Mouse (Mus musculus): Measurements from ENCODE around the gene Elac2. TPM values are rescaled to one million over a fixed set of nuclear protein-coding genes. Genes with fewer than 3 reads are reported as not detected.

The Elac2 gene
- total RNA-seq, 2 experiments from 2014 or later: 28.3 to 28.6 TPM

DNA sequence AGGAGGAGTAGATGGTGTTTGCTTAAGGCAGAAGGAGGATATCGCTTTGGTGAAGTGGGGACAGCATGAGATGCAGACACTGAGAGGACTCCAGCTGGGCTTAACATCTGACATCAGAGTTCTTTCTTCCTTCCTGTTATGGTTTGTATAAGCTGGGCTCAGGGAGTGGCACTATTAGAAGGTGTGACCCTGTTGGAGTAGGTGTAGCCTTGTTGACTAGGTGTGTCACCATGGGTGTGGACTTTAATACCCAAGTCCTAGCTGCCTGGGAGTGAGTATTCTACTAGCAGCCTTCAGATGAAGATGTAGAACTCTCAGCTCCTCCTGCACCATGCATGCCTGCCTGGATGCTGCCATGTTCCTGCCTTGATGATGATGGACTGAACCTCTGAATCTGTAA lies 37.9 kb downstream of the Elac2 start:
- no peak for DNase-seq (ENCODE audit: low spot score in 2 of 2)

DNA sequence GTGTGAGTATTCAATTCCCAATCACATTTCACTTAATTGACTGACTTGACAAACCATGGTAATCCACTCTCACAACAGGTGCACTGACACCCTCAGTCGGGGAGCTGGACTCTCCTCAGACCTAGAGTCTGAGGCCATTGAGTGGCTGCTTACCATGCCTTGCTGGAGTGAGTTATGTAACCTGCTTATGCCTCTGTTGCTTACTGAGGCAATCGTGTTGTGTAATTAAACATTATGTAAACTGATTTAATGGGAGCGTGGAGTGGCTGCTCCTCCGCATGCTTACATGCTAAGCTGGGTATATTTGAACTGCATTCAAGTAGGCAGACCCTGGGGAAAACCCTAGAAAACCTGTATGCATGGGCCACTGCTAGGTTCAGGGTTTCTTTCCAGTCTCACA lies 41.9 kb downstream of the Elac2 start:
- no peak for DNase-seq (ENCODE audit: low spot score in 2 of 2)

DNA sequence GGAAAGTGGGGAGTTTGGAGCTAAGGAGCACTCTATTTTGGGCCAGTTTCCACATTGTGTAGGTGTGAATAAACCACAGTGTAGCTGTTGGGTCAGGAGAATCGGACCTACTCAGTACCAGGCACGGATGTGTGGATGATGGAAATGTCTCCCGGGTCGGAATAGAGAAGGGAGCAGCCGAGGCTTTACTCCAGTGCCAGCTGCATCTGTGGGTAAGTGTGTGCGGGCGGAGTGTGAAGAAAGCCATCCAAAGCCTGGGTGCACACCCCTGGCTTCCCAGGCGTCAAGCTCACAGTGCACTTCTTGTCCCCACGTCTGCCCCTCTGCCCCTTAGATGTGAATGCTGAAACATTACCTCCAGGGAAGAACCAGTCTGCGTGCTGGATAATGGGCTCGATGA lies 43.9 kb downstream of the Elac2 start:
- DNase-seq (ENCODE audit: low spot score in 2 of 2): no peak

DNA sequence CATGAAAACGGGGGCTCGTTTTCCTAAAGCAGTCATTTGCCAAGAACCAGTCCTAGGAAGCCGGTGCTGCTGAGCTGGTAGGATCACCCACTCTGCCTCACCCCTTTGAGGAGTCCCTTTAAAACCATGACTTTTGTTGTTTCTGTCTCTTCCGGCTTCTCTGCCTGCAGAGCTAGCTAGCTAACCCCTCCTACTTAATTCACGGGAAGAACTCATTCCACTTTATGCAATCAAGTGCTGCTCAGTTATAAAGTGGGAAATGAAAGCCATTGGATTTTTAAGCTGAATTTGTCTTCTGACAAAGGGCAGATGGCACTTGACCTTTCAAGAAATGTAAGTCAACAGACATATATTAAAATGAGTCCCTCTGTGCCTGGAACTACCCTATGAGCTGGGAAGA lies 49.2 kb downstream of the Elac2 start:
- DNase-seq (ENCODE audit: low spot score in 2 of 2): no peak

DNA sequence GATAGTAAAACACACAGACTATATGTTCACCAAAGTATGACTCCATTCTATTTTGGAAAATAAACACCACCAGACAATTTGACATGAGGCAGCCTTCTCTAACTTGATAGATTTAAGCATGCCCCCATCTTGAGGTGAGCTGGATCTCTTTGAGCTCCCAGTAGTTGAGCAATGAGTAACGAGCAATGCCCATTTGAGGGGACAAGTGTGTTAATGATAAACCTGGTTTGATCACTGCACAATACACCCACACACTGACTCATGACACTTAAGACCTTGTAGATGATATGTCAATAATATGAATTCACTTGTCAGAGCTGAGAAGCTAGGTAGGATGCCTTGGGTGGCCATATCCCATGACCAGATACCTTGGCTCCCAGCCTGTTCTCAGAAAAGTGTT lies 51.4 kb downstream of the Elac2 start:
- DNase-seq (ENCODE audit: low spot score in 2 of 2): no peak

DNA sequence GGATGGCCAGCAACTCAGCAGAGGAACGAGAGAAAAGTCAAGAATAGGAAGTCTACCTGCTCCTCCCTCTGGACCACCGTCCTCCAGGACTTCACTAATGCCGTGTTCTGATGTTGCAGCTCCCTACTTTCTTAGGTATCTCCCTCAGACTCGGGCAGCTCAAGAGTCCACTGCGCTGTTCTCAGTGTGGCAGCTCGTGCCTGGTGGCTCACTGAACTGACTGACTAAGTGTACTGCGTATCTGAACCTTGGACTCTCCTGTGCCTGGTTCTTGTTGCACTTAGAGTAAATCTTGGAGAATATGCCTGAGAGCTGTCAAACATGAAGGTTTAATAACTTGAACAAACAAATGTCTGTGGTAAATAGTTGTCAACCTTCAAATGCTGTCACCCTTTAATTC lies 53.4 kb downstream of the Elac2 start:
- no peak for DNase-seq (ENCODE audit: low spot score in 2 of 2)

DNA sequence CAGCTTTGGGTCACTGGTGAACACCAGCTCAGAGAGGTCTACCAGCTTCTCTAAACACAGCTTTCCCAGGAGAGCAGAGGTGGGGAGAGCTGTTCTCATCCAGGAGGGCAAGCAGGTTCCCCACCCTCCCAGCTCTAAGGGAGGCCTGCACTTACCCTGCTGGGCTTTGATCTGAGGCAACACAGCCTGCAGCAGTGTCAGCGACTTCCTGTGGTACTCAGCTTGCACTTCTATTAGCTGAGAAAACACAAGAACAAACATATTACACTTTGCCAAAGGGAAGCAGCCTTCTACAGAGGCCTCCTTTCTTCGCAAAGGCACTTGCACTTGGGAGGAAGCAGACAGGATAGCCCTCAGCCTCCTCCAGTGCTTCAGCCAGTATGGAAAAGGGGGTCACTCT lies 60.2 kb downstream of the Elac2 start:
- DNase-seq (ENCODE audit: low spot score in 2 of 2): no peak

DNA sequence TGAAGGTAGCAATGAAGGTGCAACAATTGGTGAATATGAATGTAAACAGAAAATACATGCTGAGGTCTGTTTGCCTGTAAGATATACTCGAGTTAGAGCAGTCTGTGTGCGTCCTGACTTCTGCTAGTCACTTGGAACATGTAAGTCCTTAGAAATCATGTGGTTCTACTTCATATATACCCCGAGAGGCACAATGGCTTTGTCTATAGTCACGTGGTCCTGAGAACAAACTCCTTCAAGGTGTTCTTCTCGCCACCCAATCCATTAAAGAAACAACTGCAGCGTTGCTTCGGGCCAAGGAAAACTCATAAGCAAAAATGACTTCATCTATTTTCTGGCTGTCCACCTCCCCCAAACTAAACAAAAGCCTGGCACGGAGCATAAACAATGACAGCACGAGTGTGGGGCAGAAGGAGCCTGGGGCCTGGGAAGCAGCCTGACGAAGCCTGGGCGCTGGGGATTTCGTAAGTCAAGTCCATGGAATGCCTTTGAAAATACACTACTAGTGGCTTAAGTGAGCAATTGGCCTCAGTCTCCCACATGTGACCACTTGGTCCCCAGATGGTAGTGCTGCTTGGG lies 60.8 kb downstream of the Elac2 start:
- DNase-seq (ENCODE audit: low spot score in 2 of 2): no peak

DNA sequence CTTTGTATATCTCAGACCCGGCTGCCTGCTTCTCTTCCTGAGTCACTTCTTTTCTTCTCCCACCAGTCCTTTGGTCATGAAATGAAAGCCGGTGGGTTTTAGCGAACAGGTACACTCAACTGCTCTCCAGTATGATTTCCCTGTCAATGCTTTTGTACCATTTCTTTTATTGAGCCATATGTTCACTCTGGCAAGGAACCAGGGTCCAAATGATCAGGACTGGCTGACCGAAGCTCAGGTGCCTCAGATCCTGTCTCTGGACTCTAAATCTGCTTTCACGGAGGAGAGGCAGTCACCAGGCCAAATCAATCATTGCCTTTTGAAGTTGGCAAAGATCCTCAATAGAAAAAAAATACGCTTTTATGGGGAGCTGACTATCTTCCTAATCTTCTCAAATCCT lies 61.7 kb downstream of the Elac2 start:
- DNase-seq (ENCODE audit: low spot score in 2 of 2): no peak

DNA sequence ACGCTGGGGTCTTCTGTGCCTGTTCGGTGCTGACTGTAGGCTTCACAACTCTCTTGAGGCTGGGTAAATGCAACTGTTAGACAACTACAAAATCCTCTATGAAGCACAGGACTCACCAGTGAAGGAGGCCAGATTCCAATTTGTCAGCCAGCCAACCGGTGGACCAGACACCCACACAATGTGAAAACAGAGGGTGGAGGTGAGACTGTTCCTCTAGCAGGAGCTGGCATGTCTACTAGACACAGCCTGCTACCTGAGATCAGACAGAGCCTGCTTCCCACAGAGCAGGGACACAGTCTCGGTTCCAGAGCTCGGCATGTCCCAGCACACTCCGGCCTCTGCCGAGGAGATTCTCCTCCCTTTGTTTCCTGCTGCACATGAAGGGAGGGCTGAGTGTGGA lies 70.3 kb downstream of the Elac2 start:
- no peak for DNase-seq (ENCODE audit: low spot score in 2 of 2)

DNA sequence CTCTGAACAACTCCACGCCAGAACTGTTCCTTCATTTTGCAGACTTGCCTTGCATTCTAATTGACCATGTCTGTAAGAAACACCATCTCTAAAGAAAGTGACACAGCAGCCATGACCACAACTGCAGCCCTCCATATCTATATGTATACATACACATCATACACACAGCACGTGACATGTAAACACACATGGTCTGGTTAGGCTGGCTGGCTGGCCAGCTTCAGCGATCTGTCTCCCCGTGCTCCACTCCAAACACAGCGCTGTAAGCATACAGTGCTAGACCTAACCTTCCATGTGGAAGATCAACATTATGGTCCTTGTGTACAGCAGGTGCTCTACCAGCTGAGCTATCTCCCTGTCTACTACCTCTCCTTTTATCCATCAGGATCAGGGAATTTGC lies 72.0 kb downstream of the Elac2 start:
- DNase-seq (ENCODE audit: low spot score in 2 of 2): no peak

Other genes with a start within 250 kb of the Elac2 start
- under 1 TPM; 0.68 to 0.81 TPM for gene 1700086D15Rik, start 180.9 kb downstream of the Elac2 start, total RNA-seq (2021)
- gene Arhgap44, start 183.9 kb downstream of the Elac2 start, total RNA-seq (2021): 10 to 100 TPM in 1 of 2 experiments, 1 to 10 TPM in 1; 9.5 to 11.0 TPM

All from adrenal gland, postnatal 4 days (tissue).